Mouse (Mus musculus): ENCODE data around the gene Wfdc9. TPM values are rescaled to one million over a fixed set of nuclear protein-coding genes. Genes with fewer than 3 reads are reported as not detected.

The Wfdc9 gene
- polyA plus RNA-seq, 1 experiment from 2014 or later = not detected

DNA sequence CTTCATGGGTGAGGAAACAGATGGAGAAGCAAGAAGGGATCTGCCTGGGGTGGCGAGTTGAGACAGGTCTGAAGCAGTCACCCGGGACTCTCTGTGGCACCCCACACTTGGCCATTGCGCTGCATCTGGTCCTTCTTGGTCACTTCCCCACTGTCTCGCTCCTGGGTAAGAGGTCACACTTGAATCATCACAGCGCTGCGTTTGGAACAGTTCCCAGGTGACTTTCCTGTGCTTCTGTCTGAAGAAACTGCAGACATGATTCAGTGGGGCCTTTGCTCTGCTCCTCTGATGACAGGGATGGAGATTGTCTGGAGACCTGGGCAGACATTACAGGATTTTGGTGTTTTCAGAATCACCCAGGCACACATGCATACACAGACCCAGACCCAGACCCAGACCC lies 47.6 kb downstream of the Wfdc9 start:
- WGBS = 85% methylated on average over 6 of the region's 6 CpGs
- no peak overlapping the region for H3K27ac ChIP-seq
- no peak overlapping the region for H3K4me2 ChIP-seq (replicated peaks)

DNA sequence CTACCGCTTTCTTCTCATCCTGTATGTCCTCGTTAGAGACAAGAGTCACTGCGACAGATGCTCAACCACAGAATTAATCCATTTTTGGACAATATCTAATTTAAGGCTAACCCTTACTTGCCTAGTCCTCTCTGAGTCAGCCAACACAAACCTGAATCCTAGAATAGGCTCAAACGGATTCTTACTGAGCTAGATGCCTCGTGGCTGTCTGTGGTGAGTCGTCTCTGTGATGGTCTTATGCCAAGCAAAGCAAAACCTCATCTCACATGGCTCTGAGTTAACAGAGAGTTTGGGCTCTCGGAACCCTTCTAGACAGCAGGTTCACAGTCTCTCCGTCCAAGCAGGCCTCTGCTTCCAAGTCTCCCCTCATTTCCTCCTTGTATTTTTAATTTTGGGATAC lies 52.0 kb downstream of the Wfdc9 start:
- no peaks in the 10 kb centered on the region for H3K9me3 ChIP-seq (replicated peaks)
- no peak for ATAC-seq (ENCODE audit: low FRiP score)
- H3K27me3 ChIP-seq = peaks cover 3% of the 10 kb centered on the region; the same call in 1 of the 2 replicates
- no peak overlapping the region for H3K4me3 ChIP-seq
- no peak overlapping the region for H3K4me2 ChIP-seq (replicated peaks)
- 88% methylated on average over 8 of the region's 8 CpGs for WGBS
- H3K9ac ChIP-seq = no peak overlapping the region
- no peaks in the 10 kb centered on the region for H3K4me1 ChIP-seq
- H3K27ac ChIP-seq = no peak overlapping the region
- no peaks in the 10 kb centered on the region for H3K36me3 ChIP-seq

More for the DNA sequence above, 47.6 kb downstream of the Wfdc9 start:
- H3K4me1 ChIP-seq = no peaks in the 10 kb centered on the region
- ATAC-seq (ENCODE audit: low FRiP score) = no peak
- H3K27me3 ChIP-seq = peaks cover 3% of the 10 kb centered on the region; the same call in 1 of the 2 replicates
- no peak overlapping the region for H3K4me3 ChIP-seq
- no peaks in the 10 kb centered on the region for H3K36me3 ChIP-seq
- no peak overlapping the region for H3K9ac ChIP-seq
- no peaks in the 10 kb centered on the region for H3K9me3 ChIP-seq (replicated peaks)

DNA sequence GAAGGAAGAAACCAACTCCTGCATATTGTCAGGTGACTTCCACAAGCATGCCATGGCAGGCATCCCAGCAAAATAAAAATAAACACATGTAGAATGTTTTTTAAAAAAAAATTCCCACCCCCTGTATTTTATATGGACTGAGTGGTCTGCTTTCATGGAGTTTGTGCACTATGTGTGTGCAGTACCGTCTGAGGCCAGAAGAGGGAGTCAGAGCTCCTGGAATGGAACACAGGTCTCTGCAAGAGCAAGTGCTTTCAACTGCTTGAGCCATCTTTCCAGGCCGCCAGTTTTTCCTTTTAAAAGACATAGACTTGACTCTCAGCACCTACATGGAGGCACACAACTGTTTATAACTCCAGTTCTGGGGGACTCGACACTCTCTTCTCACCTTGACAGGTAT lies 52.9 kb downstream of the Wfdc9 start:
- H3K27me3 ChIP-seq = peaks cover 3% of the 10 kb centered on the region; the same call in 1 of the 2 replicates
- no peak overlapping the region for H3K4me3 ChIP-seq
- no peaks in the 10 kb centered on the region for H3K4me1 ChIP-seq
- no peak overlapping the region for H3K9ac ChIP-seq
- ATAC-seq (ENCODE audit: low FRiP score) = no peak
- H3K36me3 ChIP-seq = no peaks in the 10 kb centered on the region
- no peaks in the 10 kb centered on the region for H3K9me3 ChIP-seq (replicated peaks)
- no peak overlapping the region for H3K27ac ChIP-seq
- 86% methylated on average over 3 of the region's 3 CpGs for WGBS
- no peak overlapping the region for H3K4me2 ChIP-seq (replicated peaks)

DNA sequence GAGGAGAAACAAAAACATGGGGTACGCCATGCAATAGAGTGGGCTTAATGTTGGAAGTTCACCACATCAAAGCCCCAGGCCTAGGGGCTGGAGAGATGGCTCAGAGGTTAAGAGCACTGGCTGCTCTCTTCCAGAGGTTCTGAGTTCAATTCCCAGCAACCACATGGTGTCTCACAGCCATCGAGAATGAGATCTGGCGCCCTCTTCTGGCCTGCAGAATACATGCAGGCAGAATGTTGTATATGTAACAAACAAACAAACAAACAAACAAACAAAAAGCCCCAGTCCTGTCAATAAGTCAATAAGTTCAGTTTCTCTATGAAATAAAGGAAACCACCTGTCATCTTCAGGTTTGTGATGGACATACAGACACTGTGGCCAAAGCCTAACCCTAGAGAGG lies 56.2 kb downstream of the Wfdc9 start:
- Histone ChIP-seq H3K9ac (no peak overlapping the region), H3K9me3 (replicated peaks) (no peaks in the 10 kb centered on the region), H3K36me3 (no peaks in the 10 kb centered on the region), H3K27me3 (no peaks in the 10 kb centered on the region), H3K4me2 (replicated peaks) (no peak overlapping the region), H3K27ac (no peak overlapping the region), H3K4me1 (no peaks in the 10 kb centered on the region), H3K4me3 (no peak overlapping the region)
- WGBS = 71% methylated on average over 3 of the region's 3 CpGs
- no peak for ATAC-seq (ENCODE audit: low FRiP score)

Other genes with a start within 250 kb of the Wfdc9 start
- gene Sdc4, start 212.7 kb downstream of the Wfdc9 start, polyA plus RNA-seq (2016; fragmentation: Nextera tagmentation; extraction: Ambion mirVana) = 17.6 and 18.8 TPM in 2 replicates
- gene Sys1, start 199.6 kb downstream of the Wfdc9 start, polyA plus RNA-seq (2016; fragmentation: Nextera tagmentation; extraction: Ambion mirVana) = 65.1 and 71.5 TPM in 2 replicates
- gene Gm20458, start 195.6 kb downstream of the Wfdc9 start, polyA plus RNA-seq (2016; fragmentation: Nextera tagmentation; extraction: Ambion mirVana) = 1.2 and 5.7 TPM in 2 replicates
- not detected in 2 replicates for gene Trp53tg5, start 182.9 kb downstream of the Wfdc9 start, polyA plus RNA-seq (2016; fragmentation: Nextera tagmentation; extraction: Ambion mirVana)
- 5.1 and 7.2 TPM in 2 replicates for gene Dbndd2, start 170.5 kb downstream of the Wfdc9 start, polyA plus RNA-seq (2016; fragmentation: Nextera tagmentation; extraction: Ambion mirVana)
- 48.9 and 53.3 TPM in 2 replicates for gene Pigt, start 159.1 kb downstream of the Wfdc9 start, polyA plus RNA-seq (2016; fragmentation: Nextera tagmentation; extraction: Ambion mirVana)
- gene Wfdc2, start 94.2 kb downstream of the Wfdc9 start, polyA plus RNA-seq (2016; fragmentation: Nextera tagmentation; extraction: Ambion mirVana) = 21.0 and 48.2 TPM in 2 replicates
- gene Spint3, start 83.1 kb downstream of the Wfdc9 start, polyA plus RNA-seq (2016; fragmentation: Nextera tagmentation; extraction: Ambion mirVana) = not detected in 2 replicates
- not detected in 2 replicates for gene Wfdc6a, start 71.1 kb downstream of the Wfdc9 start, polyA plus RNA-seq (2016; fragmentation: Nextera tagmentation; extraction: Ambion mirVana)
- not detected in 2 replicates for gene Eppin, start 63.0 kb downstream of the Wfdc9 start, polyA plus RNA-seq (2016; fragmentation: Nextera tagmentation; extraction: Ambion mirVana)
- not detected in 2 replicates for gene Wfdc6b, start 43.1 kb downstream of the Wfdc9 start, polyA plus RNA-seq (2016; fragmentation: Nextera tagmentation; extraction: Ambion mirVana)
- gene Wfdc8, start 43.0 kb downstream of the Wfdc9 start, polyA plus RNA-seq (2016; fragmentation: Nextera tagmentation; extraction: Ambion mirVana) = not detected in 2 replicates
- gene Wfdc16, start 17.8 kb downstream of the Wfdc9 start, polyA plus RNA-seq (2016; fragmentation: Nextera tagmentation; extraction: Ambion mirVana) = not detected in 2 replicates
- gene Wfdc10, start 537 bp downstream of the Wfdc9 start, polyA plus RNA-seq (2016; fragmentation: Nextera tagmentation; extraction: Ambion mirVana) = not detected in 2 replicates
- gene Wfdc11, start 17.5 kb upstream of the Wfdc9 start, polyA plus RNA-seq (2016; fragmentation: Nextera tagmentation; extraction: Ambion mirVana) = not detected in 2 replicates
- gene Wfdc13, start 28.5 kb upstream of the Wfdc9 start, polyA plus RNA-seq (2016; fragmentation: Nextera tagmentation; extraction: Ambion mirVana) = not detected in 2 replicates
- gene Spint4, start 41.9 kb upstream of the Wfdc9 start, polyA plus RNA-seq (2016; fragmentation: Nextera tagmentation; extraction: Ambion mirVana) = not detected in 2 replicates
- not detected in 2 replicates for gene Spint5, start 58.7 kb upstream of the Wfdc9 start, polyA plus RNA-seq (2016; fragmentation: Nextera tagmentation; extraction: Ambion mirVana)
- 1.0 and 1.2 TPM in 2 replicates for gene Wfdc3, start 89.3 kb upstream of the Wfdc9 start, polyA plus RNA-seq (2016; fragmentation: Nextera tagmentation; extraction: Ambion mirVana)
- 85.3 and 89.7 TPM in 2 replicates for gene Dnttip1, start 89.4 kb upstream of the Wfdc9 start, polyA plus RNA-seq (2016; fragmentation: Nextera tagmentation; extraction: Ambion mirVana)
- gene Ube2c, start 113.3 kb upstream of the Wfdc9 start, polyA plus RNA-seq (2016; fragmentation: Nextera tagmentation; extraction: Ambion mirVana) = 296 and 341 TPM in 2 replicates
- 4.9 and 31.3 TPM in 2 replicates for gene Tnnc2, start 123.4 kb upstream of the Wfdc9 start, polyA plus RNA-seq (2016; fragmentation: Nextera tagmentation; extraction: Ambion mirVana)
- gene Snx21, start 129.2 kb upstream of the Wfdc9 start, polyA plus RNA-seq (2016; fragmentation: Nextera tagmentation; extraction: Ambion mirVana) = 15.0 and 15.7 TPM in 2 replicates
- gene Acot8, start 148.3 kb upstream of the Wfdc9 start, polyA plus RNA-seq (2016; fragmentation: Nextera tagmentation; extraction: Ambion mirVana) = 15.3 and 17.0 TPM in 2 replicates
- 11.9 and 12.2 TPM in 2 replicates for gene Zswim3, start 148.5 kb upstream of the Wfdc9 start, polyA plus RNA-seq (2016; fragmentation: Nextera tagmentation; extraction: Ambion mirVana)
- gene Zswim1, start 166.1 kb upstream of the Wfdc9 start, polyA plus RNA-seq (2016; fragmentation: Nextera tagmentation; extraction: Ambion mirVana) = 21.4 and 22.3 TPM in 2 replicates
- gene Spata25, start 172.0 kb upstream of the Wfdc9 start, polyA plus RNA-seq (2016; fragmentation: Nextera tagmentation; extraction: Ambion mirVana) = not detected in 2 replicates
- gene Ctsa, start 176.3 kb upstream of the Wfdc9 start, polyA plus RNA-seq (2016; fragmentation: Nextera tagmentation; extraction: Ambion mirVana) = 108 and 112 TPM in 2 replicates
- 5.5 and 6.1 TPM in 2 replicates for gene Neurl2, start 176.9 kb upstream of the Wfdc9 start, polyA plus RNA-seq (2016; fragmentation: Nextera tagmentation; extraction: Ambion mirVana)
- gene Pltp, start 201.1 kb upstream of the Wfdc9 start, polyA plus RNA-seq (2016; fragmentation: Nextera tagmentation; extraction: Ambion mirVana) = 77.3 and 78.5 TPM in 2 replicates
- 85.2 and 87.6 TPM in 2 replicates for gene Pcif1, start 222.7 kb upstream of the Wfdc9 start, polyA plus RNA-seq (2016; fragmentation: Nextera tagmentation; extraction: Ambion mirVana)

All from hindbrain, embryonic 12.5 days (tissue).